Mouse (Mus musculus): ENCODE results near the gene Zmiz2.
A peak's percentile ranks its signal among the peaks of the same experiment; 100 is the strongest.
"Not testable (repeated sequence)": the region's sequence is repeated elsewhere in the genome, so short reads cannot be mapped to it uniquely, and the experiment has no call there.

Gene Zmiz2

GRCm38 (mm10) chr11:6420722-6421350 is 32.0 kb downstream of the Zmiz2 start:
- no peak for DNase-seq

DNA sequence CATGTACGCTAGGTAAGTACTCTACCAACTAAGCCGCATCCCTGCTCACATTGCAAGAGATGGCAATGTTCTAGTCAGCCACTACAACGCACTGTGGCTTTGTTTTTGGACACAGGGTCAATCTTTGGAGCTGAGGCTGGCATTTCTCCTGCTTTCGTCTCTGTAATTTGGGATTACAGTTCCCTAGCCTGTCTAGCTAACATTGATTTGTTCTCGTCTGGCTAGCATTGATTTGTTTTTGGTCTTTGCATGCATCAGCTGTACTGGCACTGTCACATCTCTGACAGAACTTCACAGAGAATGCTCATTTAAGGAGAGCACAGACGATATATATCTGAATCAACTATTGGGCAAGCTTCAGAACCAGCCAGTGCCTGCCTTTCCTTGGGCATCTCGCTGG is 41.3 kb downstream of the Zmiz2 start:
- no peak for DNase-seq

DNA sequence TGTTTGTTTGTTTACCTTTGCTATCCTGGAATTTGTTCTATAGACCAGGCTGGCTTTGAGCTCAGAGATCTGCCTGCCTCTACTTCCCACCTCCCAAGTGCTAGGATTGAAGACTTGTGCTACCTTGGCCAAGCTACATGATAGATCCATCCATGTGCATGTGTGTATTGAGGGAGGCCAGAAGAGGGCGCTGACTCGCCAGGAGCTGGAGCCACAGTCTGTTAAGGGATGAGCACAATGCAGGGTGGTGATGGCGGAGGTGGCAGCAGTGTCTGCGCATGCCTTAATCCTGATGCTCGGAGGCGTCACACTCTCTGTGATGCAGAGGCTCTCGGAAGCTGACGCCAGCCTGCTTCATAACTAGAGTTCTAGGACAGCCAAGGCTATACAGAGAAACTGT is 47.6 kb downstream of the Zmiz2 start:
- no peak for DNase-seq

GRCm38 (mm10) chr11:6437667-6438066 is 48.8 kb downstream of the Zmiz2 start:
- DNase-seq, result no peak

DNA sequence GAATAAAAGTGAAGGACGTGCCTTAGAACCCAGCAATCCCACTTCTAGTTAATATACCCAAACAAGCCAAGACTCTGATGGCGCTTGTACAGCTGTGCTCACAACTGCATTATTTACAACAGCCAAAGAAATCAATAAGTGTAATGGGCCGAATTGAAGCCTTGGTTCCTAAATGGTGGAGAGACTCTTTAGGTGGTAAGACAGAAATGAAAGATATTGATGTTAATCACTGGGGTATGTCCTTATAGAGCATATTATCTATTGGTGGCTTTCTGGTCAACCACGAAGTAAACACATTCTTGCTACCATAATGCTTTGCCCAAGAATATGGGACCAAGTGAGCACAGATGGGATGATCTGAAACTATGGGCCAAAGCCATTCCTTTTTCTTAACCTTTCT is 51.3 kb downstream of the Zmiz2 start:
- DNase-seq, result no peak

DNA sequence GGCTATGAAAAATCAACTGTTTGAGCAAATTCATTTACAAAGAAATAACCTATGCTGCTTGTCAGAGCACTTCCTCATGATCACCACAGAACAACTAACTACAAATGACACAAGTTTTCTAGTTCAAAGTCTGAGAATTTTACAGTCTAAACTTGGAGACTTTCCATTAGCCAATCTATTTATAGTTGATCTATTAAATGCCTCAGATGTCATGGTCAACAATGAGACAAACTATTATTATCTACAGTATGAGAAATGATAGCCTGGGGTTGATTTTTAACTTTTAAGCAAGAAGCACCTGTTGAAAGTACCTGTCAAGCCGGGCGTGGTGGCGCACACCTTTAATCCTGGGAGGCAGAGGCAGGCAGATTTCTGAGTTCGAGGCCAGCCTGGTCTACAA is 53.7 kb downstream of the Zmiz2 start:
- DNase-seq, result no peak

GRCm38 (mm10) chr11:6443102-6443501 is 54.2 kb downstream of the Zmiz2 start:
- no peak for DNase-seq

- no peak for DNase-seq
Measured at GRCm38 (mm10) chr11:6443727-6444076, 54.8 kb downstream of the Zmiz2 start.

- DNase-seq, result peak; percentile 100
Measured at GRCm38 (mm10) chr11:6444077-6444853, 55.4 kb downstream of the Zmiz2 start, which contains the start of gene H2afv. Gene H2afv (minus strand): TSS chr11:6444443.

DNA sequence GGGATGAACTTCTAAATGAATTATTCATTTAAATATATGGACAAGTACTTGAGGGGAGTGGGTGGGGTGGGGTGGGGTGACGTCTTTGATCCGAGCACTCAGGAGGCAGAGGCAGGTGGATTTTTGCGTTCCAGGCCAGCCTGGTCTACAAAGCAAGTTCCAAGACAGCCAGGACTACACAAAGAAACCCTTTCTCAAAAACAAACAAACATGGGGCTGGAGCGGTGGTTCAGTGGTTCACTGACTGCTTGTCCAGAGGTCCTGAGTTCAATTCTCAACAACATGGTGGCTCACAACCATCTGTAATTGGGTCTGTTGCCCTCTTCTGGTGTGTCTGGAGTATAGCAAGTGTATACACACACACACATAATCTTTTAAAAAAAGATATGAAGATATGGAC is 56.6 kb downstream of the Zmiz2 start:
- no peak for DNase-seq

DNA sequence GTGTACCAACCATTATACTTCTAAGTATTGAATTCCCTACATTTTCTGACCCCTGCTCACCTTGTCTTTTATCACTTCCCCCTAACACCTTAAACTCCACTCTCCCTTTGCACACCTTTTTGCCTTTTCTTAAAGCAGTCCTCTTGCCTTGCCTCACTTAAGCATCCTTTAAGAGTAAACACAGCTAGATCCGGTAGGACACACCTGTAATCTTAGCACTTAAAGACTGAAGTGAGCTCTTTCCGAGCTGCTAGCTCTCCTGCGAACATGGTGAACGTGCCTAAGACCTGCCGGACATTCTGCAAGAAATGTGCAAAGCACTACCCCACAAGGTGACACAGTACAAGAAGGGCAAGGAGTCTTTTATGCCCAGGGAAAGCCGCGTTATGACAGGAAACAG is 57.1 kb downstream of the Zmiz2 start:
- no peak for DNase-seq

DNA sequence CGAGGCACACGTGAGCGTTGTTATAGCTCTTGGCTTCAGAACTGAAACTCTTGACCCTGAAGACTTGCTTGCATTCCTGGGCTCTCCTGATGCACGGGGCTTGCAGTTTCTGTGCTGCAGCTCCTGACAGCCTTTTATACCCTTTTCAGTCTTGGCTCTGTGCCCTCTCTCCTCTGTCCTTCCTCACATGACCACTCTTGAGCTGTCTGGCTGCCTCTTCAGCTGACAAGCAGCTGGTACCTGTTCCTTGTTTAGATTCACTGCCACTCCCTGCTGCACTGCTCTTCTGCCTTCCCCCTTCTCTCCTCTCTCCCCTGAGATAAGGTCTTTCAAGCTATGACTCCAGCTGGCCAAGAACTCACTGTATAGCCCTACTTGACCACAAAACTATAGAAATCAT is 58.6 kb downstream of the Zmiz2 start:
- no peak for DNase-seq

- DNase-seq, result not testable (repeated sequence)
Measured at GRCm38 (mm10) chr11:6448155-6448554, 59.3 kb downstream of the Zmiz2 start.
